Comparison of ENCODE assay signal across 15 mouse cellular contexts in genomic region chr10:80056506-80056905, GRCm38 (mm10). TPM values are rescaled to one million over a fixed set of nuclear protein-coding genes. Genes with fewer than 3 reads are reported as not detected.
DNase-seq lines count a peak whose midpoint lies in the region; ATAC-seq and TF ChIP-seq lines count a peak whose summit lies in the region.
"Had no signal": no experiment of that assay in that cellular context is flagged by ENCODE, and none has a peak within 500 bp of the region (broad histone marks: within the 10 kb centered on the region; RNA-seq: fewer than 3 reads in every experiment).

No protein-coding gene starts in this region.

- no peak overlapping the region for H3K27ac ChIP-seq in hindbrain, postnatal 0 days
- H3K27ac ChIP-seq in hindbrain, embryonic 11.5 days (ENCODE audit: low read depth, low read length): no peak overlapping the region
- no peak overlapping the region for H3K27ac ChIP-seq in neural tube, embryonic 15.5 days (replicated peaks)
- no peak overlapping the region; the same call in 1 of the 2 replicates for H3K27ac ChIP-seq in liver, embryonic 11.5 days (ENCODE audit: low read depth, low read length)
- H3K27ac ChIP-seq in stomach, postnatal 0 days (replicated peaks): no peak overlapping the region
- H3K27ac ChIP-seq: forebrain, embryonic 13.5 days; neural tube, embryonic 13.5 days had no signal

- no peak overlapping the region for H3K4me2 ChIP-seq in hindbrain, postnatal 0 days (ENCODE audit: low read depth, low read length)
- no peak overlapping the region for H3K4me2 ChIP-seq in hindbrain, embryonic 11.5 days (replicated peaks; ENCODE audit: low read depth, low read length)
- no peak overlapping the region for H3K4me2 ChIP-seq in neural tube, embryonic 15.5 days
- H3K4me2 ChIP-seq in liver, embryonic 11.5 days: no peak overlapping the region
- H3K4me2 ChIP-seq in stomach, postnatal 0 days (replicated peaks; ENCODE audit: low read depth): no peak overlapping the region
- H3K4me2 ChIP-seq: forebrain, embryonic 13.5 days had no signal

- TF ChIP-seq EP300 in stomach, postnatal 0 days (optimal IDR thresholded peaks at IDR 0.05): no peak

- no peaks in the 10 kb centered on the region for H3K9me3 ChIP-seq in hindbrain, postnatal 0 days (ENCODE audit: low read length)
- no peaks in the 10 kb centered on the region for H3K9me3 ChIP-seq in hindbrain, embryonic 11.5 days (ENCODE audit: control insufficient read depth, low read length)
- no peaks in the 10 kb centered on the region for H3K9me3 ChIP-seq in neural tube, embryonic 15.5 days (replicated peaks)
- H3K9me3 ChIP-seq in liver, embryonic 11.5 days (ENCODE audit: control insufficient read depth, low read length): no peaks in the 10 kb centered on the region
- no peaks in the 10 kb centered on the region for H3K9me3 ChIP-seq in stomach, postnatal 0 days (ENCODE audit: control insufficient read depth, low read length)
- H3K9me3 ChIP-seq: forebrain, embryonic 13.5 days; neural tube, embryonic 13.5 days had no signal

- WGBS in hindbrain, postnatal 0 days: 88% methylated on average over 4 of the region's 4 CpGs
- 96% methylated on average over 4 of the region's 4 CpGs for WGBS in hindbrain, embryonic 11.5 days
- 87% methylated on average over 4 of the region's 4 CpGs for WGBS in neural tube, embryonic 15.5 days
- WGBS in liver, embryonic 11.5 days: 89% methylated on average over 4 of the region's 4 CpGs
- WGBS in stomach, postnatal 0 days: 79% methylated on average over 4 of the region's 4 CpGs

- H3K27me3 ChIP-seq in hindbrain, postnatal 0 days (ENCODE audit: insufficient read depth, low read length): no peaks in the 10 kb centered on the region
- H3K27me3 ChIP-seq in hindbrain, embryonic 11.5 days (ENCODE audit: control insufficient read depth, insufficient read depth, low read length): no peaks in the 10 kb centered on the region
- H3K27me3 ChIP-seq in neural tube, embryonic 15.5 days (replicated peaks): no peaks in the 10 kb centered on the region
- H3K27me3 ChIP-seq in liver, embryonic 11.5 days (replicated peaks; ENCODE audit: control insufficient read depth, insufficient read depth, low read length): no peaks in the 10 kb centered on the region
- H3K27me3 ChIP-seq in stomach, postnatal 0 days (ENCODE audit: control insufficient read depth, insufficient read depth, low read length): no peaks in the 10 kb centered on the region
- H3K27me3 ChIP-seq: forebrain, embryonic 13.5 days; neural tube, embryonic 13.5 days had no signal

- DNase-seq in hindbrain, postnatal 0 days (ENCODE audit: low spot score): no peak
- DNase-seq in hindbrain, embryonic 11.5 days (ENCODE audit: low spot score): no peak
- DNase-seq in neural tube, embryonic 10.5 days (ENCODE audit: extremely low spot score, low spot score): no peak
- DNase-seq in liver, embryonic 11.5 days (ENCODE audit: low spot score): no peak
- DNase-seq in stomach, postnatal 0 days (ENCODE audit: low spot score): no peak
- DNase-seq in cerebellum, adult 8-10 months: no peak
- DNase-seq: cerebellum, adult 9-11 months; heart, postnatal 36 days; lung, postnatal 10 days; right cerebral cortex, postnatal 14 days; thymus, postnatal 4 days had no signal

- peaks cover 23% of the 10 kb centered on the region for H3K36me3 ChIP-seq in hindbrain, postnatal 0 days (ENCODE audit: insufficient read depth, low read length)
- peaks cover 3% of the 10 kb centered on the region; the same call in 1 of the 2 replicates for H3K36me3 ChIP-seq in hindbrain, embryonic 11.5 days (ENCODE audit: control insufficient read depth, insufficient read depth, low read length)
- peaks cover 52% of the 10 kb centered on the region for H3K36me3 ChIP-seq in neural tube, embryonic 15.5 days
- peaks cover 40% of the 10 kb centered on the region for H3K36me3 ChIP-seq in liver, embryonic 11.5 days (ENCODE audit: control insufficient read depth, insufficient read depth, low read length)
- peaks cover 38% of the 10 kb centered on the region for H3K36me3 ChIP-seq in stomach, postnatal 0 days (ENCODE audit: control insufficient read depth, insufficient read depth, low read length)

- ATAC-seq in hindbrain, postnatal 0 days: no peak
- ATAC-seq in hindbrain, embryonic 11.5 days (ENCODE audit: low FRiP score): no peak
- no peak for ATAC-seq in neural tube, embryonic 15.5 days (ENCODE audit: low FRiP score)
- ATAC-seq in liver, embryonic 11.5 days (replicated peaks; ENCODE audit: low FRiP score): no peak
- no peak for ATAC-seq in stomach, postnatal 0 days (ENCODE audit: low FRiP score, low TSS enrichment)
- ATAC-seq: forebrain, embryonic 13.5 days; inflammation-experienced regulatory T-cells, adult 6 months had no signal

- no peak overlapping the region for H3K4me3 ChIP-seq in hindbrain, postnatal 0 days (ENCODE audit: low read length)
- H3K4me3 ChIP-seq in hindbrain, embryonic 11.5 days (ENCODE audit: low read depth, low read length): no peak overlapping the region
- no peak overlapping the region for H3K4me3 ChIP-seq in neural tube, embryonic 15.5 days (replicated peaks)
- 0 out of 2 replicates have a peak overlapping the region, but pooled peaks have one; percentile 3 for H3K4me3 ChIP-seq in liver, embryonic 11.5 days (ENCODE audit: low read depth, low read length)
- H3K4me3 ChIP-seq in stomach, postnatal 0 days (ENCODE audit: low read depth, low read length): no peak overlapping the region
- H3K4me3 ChIP-seq: forebrain, embryonic 13.5 days had no signal

- no peak for TF ChIP-seq CTCF in hindbrain, postnatal 0 days (IDR thresholded peaks at IDR 0.05; ENCODE audit: low read depth)
- TF ChIP-seq CTCF in stomach, postnatal 0 days (IDR thresholded peaks at IDR 0.05; ENCODE audit: low read depth): no peak

- H3K4me1 ChIP-seq in hindbrain, postnatal 0 days (ENCODE audit: insufficient read depth, low read length): peaks cover 8% of the 10 kb centered on the region
- H3K4me1 ChIP-seq in hindbrain, embryonic 11.5 days (replicated peaks; ENCODE audit: control insufficient read depth, insufficient read depth, low read length): peaks cover 3% of the 10 kb centered on the region
- peaks cover 30% of the 10 kb centered on the region for H3K4me1 ChIP-seq in neural tube, embryonic 15.5 days
- H3K4me1 ChIP-seq in liver, embryonic 11.5 days (replicated peaks; ENCODE audit: control insufficient read depth, insufficient read depth, low read length): peaks cover 25% of the 10 kb centered on the region
- no peaks in the 10 kb centered on the region; the same call in 1 of the 2 replicates for H3K4me1 ChIP-seq in stomach, postnatal 0 days (replicated peaks; ENCODE audit: control insufficient read depth, insufficient read depth)

- H3K9ac ChIP-seq in hindbrain, postnatal 0 days (replicated peaks; ENCODE audit: low read length): 0 out of 2 replicates have a peak overlapping the region, but pooled peaks have one; percentile 3
- H3K9ac ChIP-seq in hindbrain, embryonic 11.5 days (ENCODE audit: low read depth, low read length): no peak overlapping the region
- H3K9ac ChIP-seq in neural tube, embryonic 15.5 days (replicated peaks): 0 out of 2 replicates have a peak overlapping the region, but pooled peaks have one; percentile 7
- H3K9ac ChIP-seq in liver, embryonic 11.5 days (ENCODE audit: low read depth, low read length): no peak overlapping the region
- H3K9ac ChIP-seq in stomach, postnatal 0 days (ENCODE audit: low read length): no peak overlapping the region
- H3K9ac ChIP-seq: forebrain, embryonic 13.5 days had no signal

RNA-seq across cellular contexts. Expression of gene Gpx4, which starts 9.5 kb away (rescaled TPM):
- 373 and 379 TPM in 2 replicates for total RNA-seq in hindbrain, postnatal 0 days (2014; rRNA removed)
- 757 and 762 TPM in 2 replicates for polyA plus RNA-seq in hindbrain, postnatal 0 days (2015; fragmentation: Nextera tagmentation; extraction: Ambion mirVana)
- 543 and 552 TPM in 2 replicates for polyA plus RNA-seq in hindbrain, embryonic 11.5 days (2014; fragmentation: Nextera tagmentation; extraction: Ambion mirVana)
- 559 and 600 TPM in 2 replicates for polyA plus RNA-seq in neural tube, embryonic 15.5 days (2015; fragmentation: Nextera tagmentation; extraction: Ambion mirVana)
- 761 and 762 TPM in 2 replicates for polyA plus RNA-seq in liver, embryonic 11.5 days (2014; fragmentation: Nextera tagmentation; extraction: Ambion mirVana)
- polyA plus RNA-seq in stomach, postnatal 0 days (2015; fragmentation: Nextera tagmentation; extraction: Ambion mirVana): 435 and 445 TPM in 2 replicates

RNA-seq across cellular contexts. Expression of gene Polr2e, which starts 16.9 kb away (rescaled TPM):
- total RNA-seq in hindbrain, postnatal 0 days (2014; rRNA removed): 93.3 and 100 TPM in 2 replicates
- 143 TPM in 2 replicates for polyA plus RNA-seq in hindbrain, postnatal 0 days (2015; fragmentation: Nextera tagmentation; extraction: Ambion mirVana)
- 215 and 222 TPM in 2 replicates for polyA plus RNA-seq in hindbrain, embryonic 11.5 days (2014; fragmentation: Nextera tagmentation; extraction: Ambion mirVana)
- polyA plus RNA-seq in neural tube, embryonic 15.5 days (2015; fragmentation: Nextera tagmentation; extraction: Ambion mirVana): 134 and 148 TPM in 2 replicates
- 239 and 256 TPM in 2 replicates for polyA plus RNA-seq in liver, embryonic 11.5 days (2014; fragmentation: Nextera tagmentation; extraction: Ambion mirVana)
- 121 and 122 TPM in 2 replicates for polyA plus RNA-seq in stomach, postnatal 0 days (2015; fragmentation: Nextera tagmentation; extraction: Ambion mirVana)

RNA-seq across cellular contexts. Expression of gene Arhgap45, which starts 40.1 kb away (rescaled TPM):
- total RNA-seq in hindbrain, postnatal 0 days (2014; rRNA removed): 2.9 and 3.3 TPM in 2 replicates
- polyA plus RNA-seq in hindbrain, postnatal 0 days (2015; fragmentation: Nextera tagmentation; extraction: Ambion mirVana): 1.7 and 1.8 TPM in 2 replicates
- polyA plus RNA-seq in hindbrain, embryonic 11.5 days (2014; fragmentation: Nextera tagmentation; extraction: Ambion mirVana): 4.1 and 4.3 TPM in 2 replicates
- polyA plus RNA-seq in neural tube, embryonic 15.5 days (2015; fragmentation: Nextera tagmentation; extraction: Ambion mirVana): 2.0 and 13.7 TPM in 2 replicates
- polyA plus RNA-seq in liver, embryonic 11.5 days (2014; fragmentation: Nextera tagmentation; extraction: Ambion mirVana): 29.0 and 29.4 TPM in 2 replicates
- 2.0 TPM in 2 replicates for polyA plus RNA-seq in stomach, postnatal 0 days (2015; fragmentation: Nextera tagmentation; extraction: Ambion mirVana)

RNA-seq across cellular contexts. Expression of gene Sbno2, which starts 48.9 kb away (rescaled TPM):
- 22.8 and 23.7 TPM in 2 replicates for total RNA-seq in hindbrain, postnatal 0 days (2014; rRNA removed)
- polyA plus RNA-seq in hindbrain, postnatal 0 days (2015; fragmentation: Nextera tagmentation; extraction: Ambion mirVana): 6.9 and 7.8 TPM in 2 replicates
- polyA plus RNA-seq in hindbrain, embryonic 11.5 days (2014; fragmentation: Nextera tagmentation; extraction: Ambion mirVana): 8.0 and 9.5 TPM in 2 replicates
- 11.7 and 12.8 TPM in 2 replicates for polyA plus RNA-seq in neural tube, embryonic 15.5 days (2015; fragmentation: Nextera tagmentation; extraction: Ambion mirVana)
- polyA plus RNA-seq in liver, embryonic 11.5 days (2014; fragmentation: Nextera tagmentation; extraction: Ambion mirVana): 17.7 and 19.2 TPM in 2 replicates
- 10.7 and 11.0 TPM in 2 replicates for polyA plus RNA-seq in stomach, postnatal 0 days (2015; fragmentation: Nextera tagmentation; extraction: Ambion mirVana)

RNA-seq across cellular contexts. Expression of gene Stk11, which starts 59.1 kb away (rescaled TPM):
- total RNA-seq in hindbrain, postnatal 0 days (2014; rRNA removed): 86.4 and 86.6 TPM in 2 replicates
- polyA plus RNA-seq in hindbrain, postnatal 0 days (2015; fragmentation: Nextera tagmentation; extraction: Ambion mirVana): 13.9 and 15.0 TPM in 2 replicates
- 21.3 and 26.8 TPM in 2 replicates for polyA plus RNA-seq in hindbrain, embryonic 11.5 days (2014; fragmentation: Nextera tagmentation; extraction: Ambion mirVana)
- polyA plus RNA-seq in neural tube, embryonic 15.5 days (2015; fragmentation: Nextera tagmentation; extraction: Ambion mirVana): 16.9 and 17.3 TPM in 2 replicates
- 25.1 and 33.5 TPM in 2 replicates for polyA plus RNA-seq in liver, embryonic 11.5 days (2014; fragmentation: Nextera tagmentation; extraction: Ambion mirVana)
- polyA plus RNA-seq in stomach, postnatal 0 days (2015; fragmentation: Nextera tagmentation; extraction: Ambion mirVana): 10.3 and 11.2 TPM in 2 replicates

Comparison
In these comparisons a context has a peak if more than half of its experiments do, and no peak if none do; other contexts are left out.
1. H3K9ac ChIP-seq: peak in hindbrain, postnatal 0 days (single experiment) and neural tube, embryonic 15.5 days (single experiment); none in hindbrain, embryonic 11.5 days (single experiment), liver, embryonic 11.5 days (single experiment) and stomach, postnatal 0 days (single experiment).